Mouse (Mus musculus) limb, embryonic 12.5 days (tissue): Measurements from ENCODE around the gene Ppox. TPM values are rescaled to one million over a fixed set of nuclear protein-coding genes. Genes with fewer than 3 reads are reported as not detected.
A peak's percentile ranks its signal among the peaks of the same experiment; 100 is the strongest.

Source experiments
- ATAC-seq: fragments of 200-750 bp; cut with Nextera tagmentation; 2 replicates; pipeline ENCODE4 v1.8.0; 2017; ENCODE audit warnings: low read depth, moderate TSS enrichment; ENCODE audit not compliant: insufficient number of reproducible peaks, insufficient read depth, low FRiP score, low TSS enrichment
- H3K27ac ChIP-seq: fragments of 300-500 bp; sonication (generic); 2 replicates; pipeline ENCODE4 v1.5.1; 2016; ENCODE audit warnings: mild to moderate bottlenecking, moderate library complexity
- H3K27me3 ChIP-seq: fragments of 300-500 bp; sonication (generic); 2 replicates; pipeline ENCODE4 v1.6.1; 2016; ENCODE audit warnings: mild to moderate bottlenecking, moderate library complexity
- H3K36me3 ChIP-seq: fragments of 300-500 bp; sonication (generic); 2 replicates; pipeline ENCODE4 v1.6.1; 2016; ENCODE audit warnings: mild to moderate bottlenecking, moderate library complexity
- H3K4me1 ChIP-seq: fragments of 300-500 bp; sonication (generic); replicated peaks from 2 replicates; pipeline ENCODE4 v1.6.1; 2016
- H3K4me2 ChIP-seq: fragments of 300-500 bp; sonication (generic); 2 replicates; pipeline ENCODE4 v1.6.1; 2016; ENCODE audit warnings: mild to moderate bottlenecking, moderate library complexity
- H3K4me3 ChIP-seq: fragments of 300-500 bp; sonication (generic); replicated peaks from 2 replicates; pipeline ENCODE4 v1.5.1; 2016; ENCODE audit warnings: mild to moderate bottlenecking
- H3K9ac ChIP-seq: fragments of 300-500 bp; sonication (generic); replicated peaks from 2 replicates; pipeline ENCODE4 v1.6.1; 2016; ENCODE audit warnings: mild to moderate bottlenecking, moderate library complexity
- H3K9me3 ChIP-seq: fragments of 300-500 bp; sonication (generic); 2 replicates; pipeline ENCODE4 v1.6.1; 2016; ENCODE audit warnings: mild to moderate bottlenecking, moderate library complexity
- WGBS: fragments of 180-500 bp; shearing (Covaris S2); methylation state at CpG from one replicate; pipeline ENCODE4 v1.1.7; 2016; 5-methylcytosine and 5-hydroxymethylcytosine counted together
- polyA plus RNA-seq: library from polyadenylated mRNA; unstranded; fragments of >200 nt; fragmentation: Nextera tagmentation; extraction: Ambion mirVana; gene quantifications from 2 replicates; pipeline ENCODE4 v1.2.1, GENCODE M21; 2016

Ppox gene
- polyA plus RNA-seq, 1 experiment from 2014 or later = 75.9 TPM

DNA sequence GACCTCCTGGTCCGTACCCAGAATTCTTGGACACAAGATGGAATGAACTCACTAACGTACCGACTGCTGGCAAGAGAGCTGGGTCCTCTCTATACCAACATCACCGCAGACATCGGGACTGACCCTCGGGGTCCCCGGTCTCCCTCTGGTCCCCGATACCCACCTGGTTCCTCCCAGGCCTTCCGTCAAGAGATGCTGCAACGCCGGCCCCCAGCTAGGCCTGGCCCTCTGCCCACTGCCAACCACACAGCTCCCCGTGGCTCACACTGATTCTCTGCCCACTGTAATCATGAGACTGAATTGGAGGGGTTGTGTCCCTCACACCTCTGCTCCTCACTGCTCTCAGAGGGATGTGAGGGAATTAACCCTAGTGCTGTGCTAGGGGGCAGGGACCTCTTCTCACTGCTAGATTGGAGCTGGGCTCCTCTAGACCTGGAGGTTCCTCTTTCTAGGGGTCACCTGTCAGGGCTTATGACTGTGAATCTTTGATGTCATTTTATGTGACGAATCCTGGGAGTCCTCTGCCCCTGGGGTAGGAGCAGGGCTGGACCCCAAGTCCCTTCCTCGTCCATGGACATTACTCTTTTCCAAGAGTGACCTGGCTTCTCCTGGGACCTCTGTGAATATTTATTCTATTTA, 4.8 kb downstream of the Ppox start:
- peaks cover 76% of the 10 kb centered on the region for H3K36me3 ChIP-seq
- H3K9me3 ChIP-seq = no peaks in the 10 kb centered on the region
- H3K9ac ChIP-seq = no peak overlapping the region
- H3K4me1 ChIP-seq = peaks cover 12% of the 10 kb centered on the region
- no peaks in the 10 kb centered on the region for H3K27me3 ChIP-seq
- no peak overlapping the region for H3K4me3 ChIP-seq
- 90% methylated on average over 14 of the region's 14 CpGs for whole genome bisulfite sequencing
- no peak for ATAC-seq
- H3K27ac ChIP-seq = no peak overlapping the region
- no peak overlapping the region for H3K4me2 ChIP-seq

DNA sequence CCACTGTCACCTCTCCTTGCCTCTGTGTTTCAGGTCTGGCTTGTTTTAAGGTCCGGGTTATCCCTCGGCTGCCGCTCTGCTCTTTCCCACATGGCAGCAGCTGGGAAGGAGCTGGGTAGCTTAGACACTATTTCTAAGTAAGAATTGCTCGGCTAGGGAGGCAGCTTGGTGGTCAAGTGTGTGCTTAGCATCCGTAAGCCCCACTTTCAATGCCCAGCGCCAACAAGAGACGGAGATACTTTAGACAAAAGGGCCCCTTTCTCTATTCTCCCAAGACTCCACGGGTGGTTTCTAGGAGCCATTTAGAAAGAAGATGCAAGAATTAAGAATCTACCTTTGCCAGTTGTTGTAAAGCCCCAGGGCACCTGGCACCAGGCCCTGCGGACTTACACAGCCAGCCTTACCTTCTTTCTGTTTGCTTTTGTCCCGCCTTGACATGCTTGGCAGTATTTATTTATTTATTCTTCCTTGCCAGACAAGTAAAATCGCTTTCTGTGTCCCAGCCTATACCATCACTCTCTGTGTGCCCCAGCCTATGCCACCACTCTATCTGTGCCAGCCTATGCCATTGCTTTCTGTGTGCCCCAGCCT, 5.7 kb downstream of the Ppox start:
- Histone ChIP-seq H3K4me2 (no peak overlapping the region), H3K27me3 (no peaks in the 10 kb centered on the region), H3K27ac (no peak overlapping the region), H3K4me1 (peaks cover 17% of the 10 kb centered on the region), H3K4me3 (no peak overlapping the region), H3K9ac (no peak overlapping the region), H3K9me3 (no peaks in the 10 kb centered on the region), H3K36me3 (peaks cover 76% of the 10 kb centered on the region)
- 94% methylated on average over 11 of the region's 11 CpGs for WGBS
- ATAC-seq = no peak

DNA sequence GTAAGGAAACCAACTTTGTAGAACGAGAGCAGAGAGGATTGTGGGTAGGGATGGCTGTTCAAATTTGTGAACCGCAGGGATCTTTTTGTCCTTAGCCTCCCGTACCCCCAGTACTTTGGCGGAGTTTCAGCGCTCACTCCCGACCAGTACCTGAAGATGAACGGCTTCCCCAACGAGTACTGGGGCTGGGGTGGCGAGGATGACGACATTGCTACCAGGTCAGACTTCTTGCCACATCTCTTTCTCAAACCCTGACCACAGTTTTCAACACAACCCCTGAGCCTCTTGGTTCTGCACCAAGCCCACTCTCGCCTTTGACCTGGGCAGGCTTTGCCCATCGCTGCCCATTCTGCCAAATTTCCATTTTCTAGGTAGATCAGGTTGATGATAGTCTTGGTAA, 6.8 kb downstream of the Ppox start:
- Histone ChIP-seq H3K4me2 (no peak overlapping the region), H3K4me3 (no peak overlapping the region), H3K9me3 (no peaks in the 10 kb centered on the region), H3K36me3 (peaks cover 76% of the 10 kb centered on the region), H3K27ac (no peak overlapping the region), H3K4me1 (peaks cover 7% of the 10 kb centered on the region), H3K27me3 (no peaks in the 10 kb centered on the region), H3K9ac (no peak overlapping the region)
- no peak for ATAC-seq
- 92% methylated on average over 12 of the region's 12 CpGs for WGBS

DNA sequence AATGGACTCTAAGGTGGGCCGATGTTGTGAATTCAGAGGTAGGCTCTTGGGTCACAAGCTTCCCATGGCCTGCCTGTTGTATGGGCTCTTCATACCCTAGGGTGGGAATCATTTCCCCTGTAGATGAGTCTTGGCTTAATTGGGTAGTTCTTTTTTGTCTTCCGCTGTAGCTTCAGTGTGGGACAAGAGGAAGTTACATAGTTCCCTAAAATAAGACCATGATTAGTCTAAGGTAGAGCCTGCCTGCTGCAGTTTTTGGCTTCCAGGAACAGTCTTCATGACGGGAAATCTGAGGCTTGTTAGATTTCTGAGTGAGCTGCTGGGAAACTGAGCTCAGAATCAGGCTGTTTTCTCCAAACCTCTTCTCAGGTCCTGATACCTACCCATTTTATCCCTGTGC, 8.9 kb downstream of the Ppox start:
- H3K9ac ChIP-seq = no peak overlapping the region
- peaks cover 55% of the 10 kb centered on the region for H3K36me3 ChIP-seq
- H3K27me3 ChIP-seq = no peaks in the 10 kb centered on the region; the same call in 1 of the 2 replicates
- no peak overlapping the region for H3K27ac ChIP-seq
- 92% methylated on average over 3 of the region's 3 CpGs for WGBS
- no peak overlapping the region; the same call in 1 of the 2 replicates for H3K4me3 ChIP-seq
- H3K9me3 ChIP-seq = no peaks in the 10 kb centered on the region
- H3K4me1 ChIP-seq = peaks cover 7% of the 10 kb centered on the region
- H3K4me2 ChIP-seq = peak overlapping the region; percentile 95; the same call in 1 of the 2 replicates
- ATAC-seq = no peak

DNA sequence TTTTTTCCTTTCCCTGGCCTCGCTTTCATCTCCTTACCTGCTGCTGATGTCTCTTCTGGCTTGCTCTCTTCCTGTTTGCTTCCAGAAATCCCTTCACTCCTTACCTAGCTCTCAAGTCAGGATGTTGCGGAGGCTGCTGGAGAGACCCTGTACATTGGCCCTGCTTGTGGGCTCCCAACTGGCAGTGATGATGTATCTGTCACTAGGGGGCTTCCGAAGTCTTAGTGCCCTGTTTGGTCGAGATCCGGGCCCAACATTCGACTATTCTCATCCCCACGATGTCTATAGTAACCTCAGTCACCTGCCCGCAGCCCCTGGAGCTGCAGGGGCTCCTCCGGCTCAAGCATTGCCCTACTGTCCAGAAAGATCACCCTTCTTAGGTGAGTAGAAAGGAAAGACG, 9.4 kb downstream of the Ppox start:
- Histone ChIP-seq H3K4me2 (peak overlapping the region; percentile 95; the same call in 1 of the 2 replicates), H3K36me3 (peaks cover 51% of the 10 kb centered on the region), H3K4me3 (no peak overlapping the region; the same call in 1 of the 2 replicates), H3K27me3 (no peaks in the 10 kb centered on the region; the same call in 1 of the 2 replicates), H3K9ac (no peak overlapping the region), H3K27ac (no peak overlapping the region), H3K4me1 (peaks cover 7% of the 10 kb centered on the region), H3K9me3 (no peaks in the 10 kb centered on the region)
- 72% methylated on average over 10 of the region's 10 CpGs for WGBS
- no peak for ATAC-seq

DNA sequence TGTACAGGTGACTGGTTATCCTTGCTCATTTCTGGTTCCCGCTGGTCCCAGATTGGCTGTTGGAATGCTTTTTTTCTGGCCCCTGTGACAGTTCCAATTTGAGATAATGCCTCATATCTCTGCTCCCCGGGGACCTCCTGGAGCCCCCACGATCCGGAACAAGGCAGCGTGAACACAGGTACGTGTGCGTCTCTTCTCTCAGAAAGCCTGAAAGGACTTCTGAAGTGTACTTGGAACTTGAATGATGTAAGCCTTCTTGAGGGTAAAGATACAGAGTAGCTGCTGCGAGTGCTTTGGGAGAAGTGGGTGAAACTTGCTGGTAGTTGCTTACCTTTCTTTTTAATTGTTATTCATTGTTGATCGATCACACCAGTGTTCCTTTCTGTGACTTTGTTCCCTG, 9.8 kb downstream of the Ppox start:
- no peaks in the 10 kb centered on the region; the same call in 1 of the 2 replicates for H3K27me3 ChIP-seq
- H3K4me2 ChIP-seq = peak overlapping the region; percentile 95
- peak overlapping the region; percentile 73 for H3K9ac ChIP-seq
- peaks cover 7% of the 10 kb centered on the region for H3K4me1 ChIP-seq
- WGBS = 51% methylated on average over 9 of the region's 9 CpGs
- H3K27ac ChIP-seq = peak overlapping the region; percentile 53; the same call in 1 of the 2 replicates
- ATAC-seq = no peak
- peaks cover 47% of the 10 kb centered on the region for H3K36me3 ChIP-seq
- H3K4me3 ChIP-seq = peak overlapping the region; percentile 77
- H3K9me3 ChIP-seq = no peaks in the 10 kb centered on the region

DNA sequence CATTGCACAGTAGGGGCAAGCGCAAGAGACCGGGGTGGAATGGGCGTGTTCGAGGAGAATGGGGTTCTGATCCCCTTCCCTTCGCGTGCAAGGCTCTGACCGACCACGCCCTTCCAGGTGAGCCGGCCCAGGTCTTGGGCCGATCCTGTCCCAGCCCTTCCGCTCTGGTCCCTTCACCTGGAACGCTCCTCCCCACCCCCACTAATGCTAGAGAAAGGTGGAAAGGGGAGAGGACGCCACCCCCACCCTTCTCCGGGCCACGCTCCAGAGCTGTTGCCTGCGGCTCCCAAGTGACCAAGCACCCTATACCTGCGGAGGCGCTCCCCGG, 10.4 kb downstream of the Ppox start:
- Histone ChIP-seq H3K4me2 (peak overlapping the region; percentile 95), H3K9me3 (no peaks in the 10 kb centered on the region), H3K4me1 (peaks cover 7% of the 10 kb centered on the region), H3K27ac (peak overlapping the region; percentile 53; the same call in 1 of the 2 replicates), H3K9ac (peak overlapping the region; percentile 73), H3K27me3 (no peaks in the 10 kb centered on the region; the same call in 1 of the 2 replicates), H3K36me3 (peaks cover 40% of the 10 kb centered on the region), H3K4me3 (peak overlapping the region; percentile 77)
- peak; percentile 82 for ATAC-seq
- WGBS = under 1% methylated on average over 19 of the region's 19 CpGs

DNA sequence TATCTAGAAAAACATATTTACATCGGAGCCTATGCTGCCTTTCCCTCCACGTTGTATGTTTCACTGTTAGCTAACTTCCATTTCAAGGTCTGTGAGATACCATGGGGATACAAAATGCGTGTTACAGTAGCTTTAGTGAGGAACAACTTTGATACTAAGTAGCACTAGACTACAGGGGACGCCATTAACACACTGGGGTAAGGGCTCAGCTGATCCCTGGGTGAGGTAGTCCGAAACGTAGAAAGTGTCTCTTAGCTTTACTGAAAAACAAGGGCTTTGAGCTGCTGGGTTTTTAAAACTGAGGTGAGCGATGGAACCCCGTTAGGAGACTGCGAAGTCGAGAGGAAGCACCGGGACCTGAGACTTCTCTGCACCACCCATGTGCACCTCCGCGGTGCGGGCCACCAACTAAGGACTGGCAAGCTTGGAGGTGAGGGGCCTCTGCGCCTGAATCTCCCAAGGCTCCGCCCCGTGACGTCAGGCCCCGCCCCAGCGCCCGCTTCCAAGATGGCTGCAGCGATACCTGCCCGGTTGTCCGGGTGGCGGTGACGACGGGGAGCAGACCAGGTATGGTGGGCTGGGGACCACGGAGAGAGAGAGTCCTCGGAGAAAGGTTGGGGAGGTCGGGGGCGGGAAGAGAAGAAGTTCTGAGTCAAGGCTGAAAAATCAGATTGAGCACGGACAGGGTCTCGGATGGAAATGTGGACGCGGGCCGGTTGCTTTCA, 11.0 kb downstream of the Ppox start, which contains the start of gene B4galt3:
Gene B4galt3 (plus strand): TSS at position 481 of the 725 bp plus-strand sequence.
- ATAC-seq = peak; percentile 93
- Histone ChIP-seq H3K4me2 (peak within 1 kb of the TSS; percentile 95), H3K4me3 (peak within 1 kb of the TSS; percentile 77), H3K9ac (peak within 1 kb of the TSS; percentile 73), H3K36me3 (peaks cover 35% of the 10 kb centered on the region), H3K9me3 (no peaks in the 10 kb centered on the region), H3K27ac (peak within 1 kb of the TSS; percentile 53; the same call in 1 of the 2 replicates), H3K4me1 (peaks cover 7% of the 10 kb centered on the region), H3K27me3 (no peaks in the 10 kb centered on the region; the same call in 1 of the 2 replicates)
- WGBS = 3% methylated on average over 36 of the region's 36 CpGs

DNA sequence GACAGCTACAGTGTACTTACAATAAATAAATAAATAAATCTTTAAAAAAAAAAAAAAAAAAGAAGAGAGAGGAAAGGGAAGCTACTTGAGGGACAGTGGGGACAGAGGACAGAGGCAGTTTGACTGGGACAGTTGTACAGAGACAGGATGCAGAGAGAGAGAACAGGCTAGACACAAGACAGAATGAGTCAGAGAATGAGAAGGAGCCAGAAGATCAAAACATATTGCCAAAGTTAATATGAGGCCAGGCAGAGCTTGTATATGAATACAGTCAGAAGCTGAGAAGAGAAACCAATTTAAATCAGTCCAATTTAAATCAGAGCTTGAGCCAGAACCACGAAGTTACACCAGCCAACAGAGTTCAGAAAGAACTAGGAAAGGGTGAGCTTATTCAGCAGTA, 12.6 kb downstream of the Ppox start:
- Histone ChIP-seq H3K4me3 (no peak overlapping the region), H3K4me1 (peaks cover 10% of the 10 kb centered on the region), H3K9ac (no peak overlapping the region), H3K36me3 (peaks cover 18% of the 10 kb centered on the region), H3K9me3 (no peaks in the 10 kb centered on the region), H3K27me3 (no peaks in the 10 kb centered on the region; the same call in 1 of the 2 replicates), H3K27ac (no peak overlapping the region), H3K4me2 (no peak overlapping the region)
- WGBS = 55% methylated on average over 1 of the region's 1 CpGs
- no peak for ATAC-seq

DNA sequence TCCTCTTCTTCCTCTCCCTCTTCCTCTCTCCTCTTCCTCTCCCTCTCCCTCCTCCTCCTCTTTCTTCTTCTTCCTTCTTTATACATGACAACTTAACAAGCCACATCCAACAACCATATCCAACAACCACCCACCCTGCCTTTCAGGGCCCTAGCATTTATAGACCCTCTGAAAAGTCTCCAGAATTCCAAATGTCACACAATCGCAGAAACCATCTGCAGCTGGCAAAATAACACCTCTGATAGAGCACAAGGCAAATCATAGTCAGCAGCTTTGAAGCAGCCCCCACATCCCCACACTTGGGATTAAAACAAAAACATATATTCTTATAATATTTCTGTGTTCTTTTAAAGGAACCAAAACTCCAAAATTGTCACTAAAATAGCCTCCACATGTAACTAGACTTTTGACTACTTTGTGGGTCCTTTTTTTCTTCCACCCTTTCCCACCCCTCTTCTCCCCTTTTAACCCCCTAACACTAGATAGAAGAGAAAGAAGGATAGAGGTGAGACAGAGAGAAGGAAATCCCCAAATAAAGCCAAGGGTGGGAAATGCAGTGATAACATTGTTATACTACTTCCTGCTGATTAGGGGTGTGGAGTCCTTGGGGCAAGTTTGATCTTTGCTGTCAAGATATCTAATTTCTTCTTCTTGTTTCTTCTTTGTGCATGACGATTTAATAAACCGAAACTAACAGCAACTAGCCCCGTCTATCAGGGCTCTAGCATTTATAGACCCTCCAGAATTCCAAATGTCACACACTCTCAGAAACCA, 14.8 kb downstream of the Ppox start:
- no peak overlapping the region for H3K9ac ChIP-seq
- ATAC-seq = no peak
- H3K27ac ChIP-seq = no peak overlapping the region
- WGBS = 65% methylated on average over 4 of the region's 4 CpGs
- H3K4me3 ChIP-seq = no peak overlapping the region
- no peaks in the 10 kb centered on the region for H3K36me3 ChIP-seq
- H3K4me1 ChIP-seq = peaks cover 17% of the 10 kb centered on the region
- H3K9me3 ChIP-seq = no peaks in the 10 kb centered on the region
- H3K4me2 ChIP-seq = no peak overlapping the region
- no peaks in the 10 kb centered on the region; the same call in 1 of the 2 replicates for H3K27me3 ChIP-seq
